Mouse (Mus musculus): ENCODE data around the gene Pla2g1b.
"Not testable (repeated sequence)": the region's sequence is repeated elsewhere in the genome, so short reads cannot be mapped to it uniquely, and the experiment has no call there.

Pla2g1b gene

DNA sequence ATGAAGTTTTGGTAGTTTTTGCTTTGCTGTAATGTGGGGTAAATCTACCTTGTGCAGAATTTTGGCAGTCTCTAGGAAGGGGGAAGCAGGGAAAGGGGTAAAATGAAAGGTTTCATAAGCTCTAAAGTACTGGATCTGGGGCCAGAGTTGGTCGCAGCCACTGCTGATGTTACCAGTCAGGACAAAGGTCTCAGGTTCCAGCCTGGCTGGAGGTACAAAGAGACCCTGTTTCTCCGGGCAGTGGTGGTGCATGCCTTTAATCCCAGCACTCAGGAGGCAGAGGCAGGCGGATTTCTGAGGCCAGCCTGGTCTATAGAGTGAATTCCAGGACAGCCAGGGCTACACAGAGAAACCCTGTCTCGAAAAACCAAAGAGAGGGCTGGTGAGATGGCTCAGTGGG is 39.6 kb downstream of the Pla2g1b start:
- ATAC-seq (ENCODE audit: low TSS enrichment): not testable (repeated sequence)

DNA sequence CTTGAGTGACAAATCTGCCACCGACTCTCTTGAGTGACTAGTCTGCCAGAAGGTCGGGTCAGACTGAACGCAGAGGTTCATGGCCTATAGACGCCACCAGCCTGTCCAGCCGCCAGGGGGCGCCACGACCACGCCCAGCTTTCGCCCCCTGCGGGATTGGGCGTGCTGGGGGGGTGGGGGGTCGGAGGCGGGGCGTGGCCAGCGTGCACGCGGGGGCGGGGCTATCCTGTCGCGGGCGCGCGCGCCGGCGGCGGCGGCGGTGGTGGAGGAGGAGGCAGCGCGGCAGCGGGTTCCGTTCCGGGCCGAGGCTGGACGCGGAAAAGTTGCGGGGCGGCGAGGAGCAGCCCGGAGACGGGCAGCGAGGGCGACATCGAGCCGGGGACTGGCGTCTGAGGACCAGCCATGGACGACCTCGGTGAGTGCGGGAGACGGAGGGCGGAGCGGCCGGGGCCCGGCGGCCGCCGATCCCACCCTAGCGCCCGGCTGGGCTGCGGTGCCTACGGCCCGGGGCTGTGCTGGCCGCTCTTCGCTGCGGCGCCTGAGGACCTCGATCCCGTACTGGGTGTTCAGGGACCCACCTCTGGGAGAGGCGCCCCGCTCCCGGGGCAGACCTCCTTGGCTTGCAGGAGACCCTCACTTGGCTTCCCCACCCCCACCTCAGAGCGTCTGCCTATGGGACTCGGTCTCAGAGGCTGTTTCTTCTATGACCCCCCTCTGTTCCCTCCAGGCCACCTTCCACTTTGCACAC is 40.6 kb downstream of the Pla2g1b start, which contains the start of gene Pxn:
TSS of gene Pxn (plus strand) at position 223 of the 748 bp plus-strand sequence.
- peak; percentile 73 for ATAC-seq (ENCODE audit: low TSS enrichment)

DNA sequence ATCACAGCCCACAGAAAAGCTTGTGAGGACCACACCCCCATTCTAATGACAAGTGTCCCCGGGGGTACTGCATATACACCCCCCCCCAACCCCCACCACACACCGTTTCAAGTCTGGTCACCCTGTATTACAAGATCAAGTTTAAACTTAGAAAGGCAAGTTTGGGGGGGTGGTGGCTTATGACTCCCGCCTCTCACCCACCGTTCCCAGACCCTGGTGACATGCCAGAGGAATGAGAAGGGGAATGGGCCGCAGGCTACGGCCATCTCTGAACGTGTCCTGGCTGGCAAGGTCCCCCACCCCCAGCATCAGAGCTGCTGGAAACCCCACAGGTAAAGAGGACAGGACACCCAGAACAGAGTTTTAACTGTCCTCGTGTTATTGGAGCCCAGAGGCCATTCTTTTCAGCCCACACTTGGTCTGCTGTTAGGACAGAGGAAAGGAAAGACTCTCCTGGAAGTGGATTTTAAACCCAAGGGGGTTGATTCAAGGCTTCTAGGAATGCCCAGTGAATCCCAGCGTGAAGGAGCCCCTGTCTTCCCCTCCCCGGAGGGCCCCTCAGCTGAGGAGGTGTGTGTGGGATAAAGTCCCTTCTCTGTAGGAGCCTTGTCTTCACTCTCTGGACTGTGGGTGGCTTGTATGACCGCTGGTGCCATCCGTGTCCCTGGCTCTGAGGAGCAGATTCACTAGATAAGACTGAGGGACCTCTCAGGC is 41.4 kb downstream of the Pla2g1b start:
- ATAC-seq (ENCODE audit: low TSS enrichment): no peak

- no peak for ATAC-seq (ENCODE audit: low TSS enrichment)
Measured at GRCm38 (mm10) chr5:115507981-115508858, 42.2 kb downstream of the Pla2g1b start.

DNA sequence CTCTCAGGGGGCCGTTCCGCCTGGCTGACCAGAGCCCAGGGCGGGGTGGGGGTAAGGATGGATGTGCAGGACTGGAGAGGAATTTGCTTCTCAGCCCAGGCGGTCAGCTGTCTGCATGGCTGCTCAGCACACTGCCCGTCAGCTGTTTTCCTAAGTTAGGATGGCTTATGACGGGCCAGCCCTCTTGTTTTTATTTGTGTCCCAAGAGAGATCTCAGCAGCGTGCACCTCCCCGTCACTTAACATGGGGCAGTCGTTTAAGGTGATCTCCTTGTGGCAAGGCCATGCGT is 42.7 kb downstream of the Pla2g1b start:
- no peak for ATAC-seq (ENCODE audit: low TSS enrichment)

GRCm38 (mm10) chr5:115509321-115509761 is 43.3 kb downstream of the Pla2g1b start:
- ATAC-seq (ENCODE audit: low TSS enrichment): no peak

- peak; percentile 31; the same call in 1 of the 2 replicates for ATAC-seq (ENCODE audit: low TSS enrichment)
Measured at GRCm38 (mm10) chr5:115509790-115510689, 44.0 kb downstream of the Pla2g1b start.

GRCm38 (mm10) chr5:115512375-115512774 is 46.3 kb downstream of the Pla2g1b start:
- ATAC-seq (ENCODE audit: low TSS enrichment): no peak

- ATAC-seq (ENCODE audit: low TSS enrichment): no peak
Measured at GRCm38 (mm10) chr5:115513246-115513645, 47.2 kb downstream of the Pla2g1b start.

DNA sequence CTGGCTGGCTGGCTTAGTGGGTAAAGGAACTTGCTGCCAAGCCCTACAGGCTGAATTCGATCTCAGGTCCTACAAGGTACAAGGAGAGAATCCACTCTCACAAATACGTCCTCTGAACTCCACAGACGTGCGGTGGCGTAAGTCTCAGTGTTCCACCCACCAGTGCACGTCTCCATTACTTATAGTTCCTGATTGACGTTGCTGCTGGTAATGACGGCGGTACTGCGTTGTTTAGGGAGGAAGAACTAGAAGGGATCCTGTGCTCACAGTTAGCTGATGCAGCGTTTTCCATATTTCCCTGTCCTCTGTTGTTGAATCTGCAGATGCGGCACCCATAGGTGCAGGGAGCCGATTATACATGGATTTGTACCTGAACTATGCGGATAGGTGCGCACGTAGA is 47.7 kb downstream of the Pla2g1b start:
- no peak for ATAC-seq (ENCODE audit: low TSS enrichment)

GRCm38 (mm10) chr5:115514346-115514745 is 48.3 kb downstream of the Pla2g1b start:
- no peak for ATAC-seq (ENCODE audit: low TSS enrichment)

DNA sequence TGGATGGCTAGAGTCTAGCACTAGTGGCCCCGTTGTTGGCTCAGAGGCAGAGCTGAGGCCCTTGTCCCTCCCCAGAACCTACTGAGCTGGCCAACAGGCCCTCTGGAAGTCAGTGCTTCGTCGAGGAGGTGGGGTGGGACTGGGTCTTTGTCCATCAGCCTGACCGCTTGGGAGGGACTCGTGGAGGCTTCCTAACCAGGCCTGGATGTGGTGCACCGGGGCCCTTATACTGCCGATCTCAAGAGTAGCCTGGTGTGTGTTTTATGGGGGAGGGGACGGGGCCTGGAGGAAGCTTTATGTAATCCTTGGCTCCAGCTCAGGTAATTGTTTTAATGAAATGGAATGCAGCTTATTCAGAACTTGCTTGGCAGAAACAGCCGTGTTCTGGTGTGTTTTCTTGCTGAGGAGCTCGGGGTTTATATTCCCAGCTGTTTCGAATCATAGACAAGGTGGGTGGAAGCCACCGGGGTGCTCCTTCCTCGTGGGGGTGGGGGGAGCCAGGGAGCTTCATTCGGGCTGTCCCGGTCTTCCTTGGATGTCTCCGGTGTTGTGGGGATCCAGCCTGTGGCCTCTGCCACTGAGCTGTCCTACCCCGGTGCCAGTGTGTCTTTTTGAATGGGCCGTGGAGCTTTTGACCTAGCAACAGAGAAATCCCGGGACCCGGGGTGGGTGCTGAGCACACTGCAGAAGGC is 49.0 kb downstream of the Pla2g1b start:
- no peak for ATAC-seq (ENCODE audit: low TSS enrichment)

DNA sequence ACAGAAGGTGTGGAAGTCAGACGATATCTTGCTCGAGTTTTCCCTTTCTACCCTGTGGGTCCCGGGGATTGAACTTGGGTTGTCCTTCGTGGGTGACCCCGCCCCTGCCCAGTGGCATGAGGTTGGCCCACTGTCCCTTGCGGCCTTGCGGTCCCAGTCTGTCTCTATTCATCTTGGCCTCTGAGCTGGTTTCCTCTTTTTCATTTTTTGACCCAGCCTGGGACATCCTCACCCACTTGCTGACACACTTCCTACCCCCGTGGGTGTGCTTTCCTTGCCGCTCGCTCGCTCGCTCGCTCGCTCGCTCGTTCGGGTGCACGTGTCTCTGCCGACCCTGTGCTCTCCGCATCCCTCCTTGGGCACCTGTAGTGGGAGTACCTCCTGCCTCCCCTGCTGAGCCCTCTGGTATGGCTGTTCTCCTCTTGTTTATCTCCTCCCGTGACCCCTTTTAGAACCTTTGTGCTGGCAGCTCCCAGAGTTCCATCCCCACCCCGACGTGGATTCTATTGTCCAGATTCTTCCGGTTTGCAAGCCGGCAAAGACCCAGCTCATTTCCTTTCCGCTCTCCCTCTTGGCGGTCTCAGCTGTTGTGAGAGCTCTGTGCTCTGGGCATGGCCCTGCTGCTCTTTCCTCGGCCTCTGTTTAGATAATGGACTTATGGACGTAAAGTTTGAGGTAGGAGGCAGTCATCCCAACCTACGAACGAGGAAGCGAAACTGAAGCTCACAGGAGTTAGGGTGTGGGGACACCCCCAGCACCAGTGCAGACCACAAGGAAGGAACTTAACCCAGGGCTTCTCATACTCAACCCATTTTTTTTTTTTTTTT is 50.2 kb downstream of the Pla2g1b start:
- no peak for ATAC-seq (ENCODE audit: low TSS enrichment)

GRCm38 (mm10) chr5:115516908-115517307 is 50.8 kb downstream of the Pla2g1b start:
- ATAC-seq (ENCODE audit: low TSS enrichment): no peak

- no peak for ATAC-seq (ENCODE audit: low TSS enrichment)
Measured at GRCm38 (mm10) chr5:115517501-115517900, 51.4 kb downstream of the Pla2g1b start.

DNA sequence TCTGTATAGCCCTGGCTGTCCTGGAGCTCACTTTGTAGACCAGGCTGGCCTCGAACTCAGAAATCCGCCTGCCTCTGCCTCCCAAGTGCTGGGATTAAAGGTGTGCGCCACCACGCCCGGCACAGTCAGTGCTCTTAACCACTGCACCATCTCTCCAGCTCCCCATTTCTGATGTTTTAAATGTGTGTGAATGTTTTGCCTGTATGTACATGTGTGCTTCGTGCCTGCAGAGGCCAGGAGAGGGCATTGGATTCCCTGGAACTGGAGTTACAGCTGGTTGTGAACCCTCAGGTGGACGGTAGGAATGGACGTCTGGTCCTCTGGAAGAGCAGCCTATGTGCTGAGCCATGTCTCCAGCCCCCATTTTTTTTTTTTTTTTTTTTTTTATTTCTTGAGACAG is 52.2 kb downstream of the Pla2g1b start:
- ATAC-seq (ENCODE audit: low TSS enrichment): not testable (repeated sequence)

- ATAC-seq (ENCODE audit: low TSS enrichment): no peak
Measured at GRCm38 (mm10) chr5:115520325-115520869, 54.3 kb downstream of the Pla2g1b start.

GRCm38 (mm10) chr5:115521553-115522461 is 55.7 kb downstream of the Pla2g1b start:
- ATAC-seq (ENCODE audit: low TSS enrichment): no peak

Measured in frontal cortex, adult (tissue).